In the genomic region with DNA sequence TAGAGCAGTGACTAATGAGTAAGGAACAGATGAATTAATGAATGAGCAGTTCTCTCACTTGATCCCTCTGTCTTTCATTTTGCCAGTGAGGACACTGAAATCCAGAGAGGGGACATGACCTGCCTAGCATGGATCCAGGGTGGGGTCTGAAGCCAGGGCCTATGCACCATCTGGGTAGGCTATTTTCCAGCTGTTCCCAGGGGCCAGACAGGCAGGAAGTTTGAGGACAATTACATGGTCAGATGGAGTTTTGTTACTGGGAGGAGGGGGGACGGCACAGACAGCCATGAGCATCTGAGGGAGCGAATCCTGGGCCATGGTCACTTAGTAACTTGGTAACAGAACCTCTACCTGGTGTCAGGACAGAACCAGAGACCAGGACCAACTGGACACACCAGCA, we compare ENCODE assay signal across 17 mouse cellular contexts.
DNase-seq lines count a peak whose midpoint lies in the region; ATAC-seq and TF ChIP-seq lines count a peak whose summit lies in the region.
"Had no signal": no experiment of that assay in that cellular context is flagged by ENCODE, and none has a peak within 500 bp of the region (broad histone marks: within the 10 kb centered on the region; RNA-seq: fewer than 3 reads in every experiment).

No protein-coding gene starts in this region.

- TF ChIP-seq POLR2A in heart, adult 2 months (IDR thresholded peaks at IDR 0.05; ENCODE audit: insufficient read depth, low read depth, low read length): no peak

- H3K4me3 ChIP-seq in gastrocnemius, adult 2 months: no peak overlapping the region
- no peak overlapping the region for H3K4me3 ChIP-seq in heart, adult 2 months
- H3K4me3 ChIP-seq in heart, embryonic 12.5 days: no peak overlapping the region
- H3K4me3 ChIP-seq in brown adipose tissue, adult 24 weeks (ENCODE audit: insufficient read depth, low read depth, low read length): no peak overlapping the region
- H3K4me3 ChIP-seq: embryonic facial prominence, embryonic 10.5 days; embryonic facial prominence, embryonic 12.5 days; forebrain, embryonic 13.5 days; forebrain, embryonic 15.5 days had no signal

- no peak for TF ChIP-seq CTCF in gastrocnemius, adult 2 months (IDR thresholded peaks at IDR 0.05)
- TF ChIP-seq CTCF in heart, adult 2 months (IDR thresholded peaks at IDR 0.05): no peak

- H3K27ac ChIP-seq in gastrocnemius, adult 2 months: peak overlapping the region; percentile 50; the same call in 1 of the 2 replicates
- H3K27ac ChIP-seq in heart, adult 2 months: peak overlapping the region; percentile 31; the same call in 1 of the 2 replicates
- H3K27ac ChIP-seq in heart, embryonic 12.5 days (ENCODE audit: poor library complexity, severe bottlenecking): no peak overlapping the region
- H3K27ac ChIP-seq in brown adipose tissue, adult 24 weeks (replicated peaks; ENCODE audit: low read depth, low read length): 0 out of 2 replicates have a peak overlapping the region, but pooled peaks have one; percentile 20
- H3K27ac ChIP-seq: embryonic facial prominence, embryonic 10.5 days; embryonic facial prominence, embryonic 12.5 days; forebrain, embryonic 13.5 days; forebrain, embryonic 15.5 days had no signal

- no peaks in the 10 kb centered on the region for H3K79me2 ChIP-seq in heart, adult 2 months (replicated peaks; ENCODE audit: control insufficient read depth, insufficient read depth, low read length)

- H3K4me2 ChIP-seq in heart, embryonic 12.5 days: no peak overlapping the region
- H3K4me2 ChIP-seq: embryonic facial prominence, embryonic 12.5 days; forebrain, embryonic 13.5 days; forebrain, embryonic 15.5 days had no signal

- peaks cover 22% of the 10 kb centered on the region for H3K4me1 ChIP-seq in heart, adult 2 months (ENCODE audit: control insufficient read depth, insufficient read depth, low read length)
- H3K4me1 ChIP-seq in heart, embryonic 12.5 days (replicated peaks): peaks cover 21% of the 10 kb centered on the region
- H3K4me1 ChIP-seq in brown adipose tissue, adult 24 weeks (ENCODE audit: control insufficient read depth, insufficient read depth, insufficient read length, low read length): peaks cover 24% of the 10 kb centered on the region

- H3K9ac ChIP-seq in heart, adult 2 months (ENCODE audit: low read depth, low read length): no peak overlapping the region
- H3K9ac ChIP-seq in heart, embryonic 12.5 days: no peak overlapping the region
- H3K9ac ChIP-seq: embryonic facial prominence, embryonic 12.5 days; forebrain, embryonic 13.5 days; forebrain, embryonic 15.5 days had no signal

- no peaks in the 10 kb centered on the region for H3K27me3 ChIP-seq in heart, adult 2 months (ENCODE audit: control insufficient read depth, insufficient read depth, low read length)
- no peaks in the 10 kb centered on the region for H3K27me3 ChIP-seq in heart, embryonic 12.5 days (replicated peaks)
- H3K27me3 ChIP-seq: embryonic facial prominence, embryonic 12.5 days; forebrain, embryonic 13.5 days; forebrain, embryonic 15.5 days had no signal

- 36% methylated on average over 2 of the region's 2 CpGs for WGBS in heart, adult 2 months
- 76% methylated on average over 2 of the region's 2 CpGs for WGBS in heart, embryonic 12.5 days

- TF ChIP-seq EP300 in heart, adult 2 months (IDR thresholded peaks at IDR 0.05; ENCODE audit: insufficient read depth, low read depth, low read length): peak; percentile 87; the same call in 1 of the 2 replicates

- DNase-seq in gastrocnemius, adult 2 months: no peak
- DNase-seq in gastrocnemius, postnatal 10 days: no peak
- no peak for DNase-seq in heart, adult 2 months
- DNase-seq in spleen, adult 12 weeks (ENCODE audit: low spot score): no peak
- DNase-seq: adrenal gland, postnatal 10 days; adrenal gland, postnatal 25 days; cerebellum, adult 11-12 months; cerebellum, adult 2 months; cerebellum, adult 9-10 months; cerebellum, postnatal 10 days; cerebellum, postnatal 25 days had no signal

- intact Hi-C loops in gastrocnemius, adult 2 months (cut with DNase I): no loop called here
- intact Hi-C loops in heart, adult 2 months (cut with DNase I): no loop called here

- no peak for ATAC-seq in heart, embryonic 12.5 days (ENCODE audit: insufficient number of reproducible peaks, low FRiP score)
- ATAC-seq: forebrain, embryonic 13.5 days; forebrain, embryonic 15.5 days had no signal

- H3K36me3 ChIP-seq in heart, adult 2 months (ENCODE audit: control insufficient read depth, insufficient read depth, low read length): no peaks in the 10 kb centered on the region; the same call in 1 of the 2 replicates
- no peaks in the 10 kb centered on the region for H3K36me3 ChIP-seq in heart, embryonic 12.5 days
- H3K36me3 ChIP-seq: embryonic facial prominence, embryonic 10.5 days; embryonic facial prominence, embryonic 12.5 days; forebrain, embryonic 15.5 days had no signal

- no peaks in the 10 kb centered on the region for H3K9me3 ChIP-seq in heart, embryonic 12.5 days (replicated peaks)
- H3K9me3 ChIP-seq: embryonic facial prominence, embryonic 10.5 days; embryonic facial prominence, embryonic 12.5 days; forebrain, embryonic 13.5 days; forebrain, embryonic 15.5 days had no signal
